Mouse (Mus musculus): ENCODE data around the gene Olfr288.

Olfr288 gene

GRCm38 (mm10) chr15:98166963-98167644 lies 28.2 kb downstream of the Olfr288 start, which contains the start of gene Ccdc184:
Gene Ccdc184 (plus strand): TSS chr15:98167158.
- DNase-seq (ENCODE audit: low spot score in 2 of 2): no peak

GRCm38 (mm10) chr15:98165525-98165924 lies 29.8 kb downstream of the Olfr288 start, which contains the start of gene Asb8:
Gene Asb8 (minus strand): TSS chr15:98165625.
- no peak for DNase-seq (ENCODE audit: low spot score in 2 of 2)

- DNase-seq (ENCODE audit: low spot score in 2 of 2): peak; percentile 20 to 23
These were observed 32.8 kb downstream of the Olfr288 start for GRCm38 (mm10) chr15:98162561-98162960.

- DNase-seq (ENCODE audit: low spot score in 2 of 2): no peak
These were observed 34.1 kb downstream of the Olfr288 start for GRCm38 (mm10) chr15:98161026-98161805.

GRCm38 (mm10) chr15:98157253-98157652 lies 38.1 kb downstream of the Olfr288 start:
- DNase-seq (ENCODE audit: low spot score in 2 of 2): no peak

- DNase-seq (ENCODE audit: low spot score in 2 of 2): no peak
These were observed 39.4 kb downstream of the Olfr288 start for GRCm38 (mm10) chr15:98155944-98156343.

GRCm38 (mm10) chr15:98155272-98155671 lies 40.1 kb downstream of the Olfr288 start:
- no peak for DNase-seq (ENCODE audit: low spot score in 2 of 2)

GRCm38 (mm10) chr15:98154631-98155030 lies 40.7 kb downstream of the Olfr288 start:
- DNase-seq (ENCODE audit: low spot score in 2 of 2): no peak

- no peak for DNase-seq (ENCODE audit: low spot score in 2 of 2)
These were observed 41.2 kb downstream of the Olfr288 start for GRCm38 (mm10) chr15:98154146-98154545.

- DNase-seq (ENCODE audit: low spot score in 2 of 2): no peak
These were observed 41.7 kb downstream of the Olfr288 start for GRCm38 (mm10) chr15:98153625-98154024.

- no peak for DNase-seq (ENCODE audit: low spot score in 2 of 2)
These were observed 42.4 kb downstream of the Olfr288 start for GRCm38 (mm10) chr15:98152916-98153315.

GRCm38 (mm10) chr15:98149166-98149602 lies 46.2 kb downstream of the Olfr288 start:
- peak; percentile 69 to 72 for DNase-seq (ENCODE audit: low spot score in 2 of 2)

GRCm38 (mm10) chr15:98148356-98148755 lies 47.0 kb downstream of the Olfr288 start:
- DNase-seq (ENCODE audit: low spot score in 2 of 2): no peak

- DNase-seq (ENCODE audit: low spot score in 2 of 2): peak; percentile 92 to 94
These were observed 49.7 kb downstream of the Olfr288 start for GRCm38 (mm10) chr15:98145559-98146181.

GRCm38 (mm10) chr15:98144861-98145507 lies 50.4 kb downstream of the Olfr288 start:
- DNase-seq (ENCODE audit: low spot score in 2 of 2): no peak

GRCm38 (mm10) chr15:98142515-98142914 lies 52.8 kb downstream of the Olfr288 start:
- no peak for DNase-seq (ENCODE audit: low spot score in 2 of 2)

GRCm38 (mm10) chr15:98140809-98141208 lies 54.5 kb downstream of the Olfr288 start:
- no peak for DNase-seq (ENCODE audit: low spot score in 2 of 2)

GRCm38 (mm10) chr15:98139763-98140162 lies 55.6 kb downstream of the Olfr288 start:
- no peak for DNase-seq (ENCODE audit: low spot score in 2 of 2)

- no peak for DNase-seq (ENCODE audit: low spot score in 2 of 2)
These were observed 58.5 kb downstream of the Olfr288 start for GRCm38 (mm10) chr15:98136871-98137270.

Data from heart, adult 9 months (tissue).